ENCODE assay signal across 8 mouse cellular contexts in genomic region chr2:144011080-144011551, GRCm38 (mm10). TPM values are rescaled to one million over a fixed set of nuclear protein-coding genes. Genes with fewer than 3 reads are reported as not detected.
DNase-seq lines count a peak whose midpoint lies in the region; ATAC-seq and TF ChIP-seq lines count a peak whose summit lies in the region.

TSS of gene Rrbp1 (minus strand) at chr2:144011263.

- peak within 1 kb of the TSS; percentile 95 for H3K4me3 ChIP-seq in embryonic facial prominence, embryonic 13.5 days
- peak within 1 kb of the TSS; percentile 76 for H3K4me3 ChIP-seq in kidney, adult 2 months (ENCODE audit: insufficient read depth, low read depth, low read length)
- peak within 1 kb of the TSS; percentile 95 for H3K4me3 ChIP-seq in limb, embryonic 12.5 days (replicated peaks)
- peak within 1 kb of the TSS; percentile 85 for H3K4me3 ChIP-seq in midbrain, embryonic 15.5 days
- peak within 1 kb of the TSS; percentile 94 for H3K4me3 ChIP-seq in spleen, adult 2 months (ENCODE audit: extremely low read depth, insufficient read depth, insufficient read length)

- DNase-seq in 3134 (ENCODE audit: extremely low read depth, insufficient read length, low spot score): peak; percentile 99
- peak; percentile 99 for DNase-seq in adrenal gland, postnatal 36 days
- peak; percentile 99 for DNase-seq in heart, adult 18-20 months
- DNase-seq in kidney, adult 2 months: peak; percentile 100
- DNase-seq in spleen, adult 2 months (ENCODE audit: low read depth in 1 of 2, low spot score in 2 of 2): peak; percentile 96 to 97

- peak within 1 kb of the TSS; percentile 82 for H3K4me2 ChIP-seq in embryonic facial prominence, embryonic 13.5 days
- peak within 1 kb of the TSS; percentile 76 for H3K4me2 ChIP-seq in limb, embryonic 12.5 days
- H3K4me2 ChIP-seq in midbrain, embryonic 15.5 days: peak within 1 kb of the TSS; percentile 73

- no peaks in the 10 kb centered on the region for H3K27me3 ChIP-seq in embryonic facial prominence, embryonic 13.5 days
- H3K27me3 ChIP-seq in kidney, adult 2 months (replicated peaks; ENCODE audit: control insufficient read depth, insufficient read depth, low read length): no peaks in the 10 kb centered on the region
- H3K27me3 ChIP-seq in limb, embryonic 12.5 days: no peaks in the 10 kb centered on the region
- no peaks in the 10 kb centered on the region for H3K27me3 ChIP-seq in midbrain, embryonic 15.5 days (replicated peaks)
- no peaks in the 10 kb centered on the region for H3K27me3 ChIP-seq in spleen, adult 2 months (ENCODE audit: control insufficient read depth, insufficient read depth, low read length)

- no peak for TF ChIP-seq CTCF in kidney, adult 2 months (conservative IDR thresholded peaks at IDR 0.05; ENCODE audit: insufficient read depth, insufficient read length, low read depth, low read length)
- no peak for TF ChIP-seq CTCF in spleen, adult 2 months (IDR thresholded peaks at IDR 0.05; ENCODE audit: extremely low read depth, insufficient read depth, insufficient read length, insufficient replicate concordance)

- under 1% methylated on average over 51 of the region's 53 CpGs for WGBS in embryonic facial prominence, embryonic 13.5 days
- WGBS in kidney, adult 2 months: under 1% methylated on average over 52 of the region's 53 CpGs
- WGBS in limb, embryonic 12.5 days: 1% methylated on average over 53 of the region's 53 CpGs
- WGBS in midbrain, embryonic 15.5 days: 0% methylated on average over 51 of the region's 53 CpGs
- WGBS in spleen, adult 2 months: under 1% methylated on average over 51 of the region's 53 CpGs

- H3K27ac ChIP-seq in embryonic facial prominence, embryonic 13.5 days: peak within 1 kb of the TSS; percentile 96
- peak within 1 kb of the TSS; percentile 84 for H3K27ac ChIP-seq in kidney, adult 2 months (ENCODE audit: insufficient read depth, low read depth, low read length)
- peak within 1 kb of the TSS; percentile 96 for H3K27ac ChIP-seq in limb, embryonic 12.5 days
- H3K27ac ChIP-seq in midbrain, embryonic 15.5 days: peak within 1 kb of the TSS; percentile 84
- peak within 1 kb of the TSS; percentile 92 for H3K27ac ChIP-seq in spleen, adult 2 months (ENCODE audit: insufficient read depth, low read length)

- H3K9ac ChIP-seq in embryonic facial prominence, embryonic 13.5 days: peak within 1 kb of the TSS; percentile 97
- peak within 1 kb of the TSS; percentile 94 for H3K9ac ChIP-seq in limb, embryonic 12.5 days (replicated peaks)
- peak within 1 kb of the TSS; percentile 64 for H3K9ac ChIP-seq in midbrain, embryonic 15.5 days

- peak; percentile 80 for TF ChIP-seq POLR2A in kidney, adult 2 months (IDR thresholded peaks at IDR 0.05; ENCODE audit: low read depth, low read length)
- TF ChIP-seq POLR2A in spleen, adult 2 months (IDR thresholded peaks at IDR 0.05; ENCODE audit: low read depth, low read length): peak; percentile 45; the same call in 1 of the 2 replicates

- peak; percentile 97 for ATAC-seq in embryonic facial prominence, embryonic 13.5 days (ENCODE audit: insufficient number of reproducible peaks, insufficient read depth, low FRiP score, low TSS enrichment, low read depth)
- peak; percentile 99 for ATAC-seq in limb, embryonic 12.5 days (ENCODE audit: insufficient number of reproducible peaks, insufficient read depth, low FRiP score, low TSS enrichment, low read depth)
- peak; percentile 99 for ATAC-seq in midbrain, embryonic 15.5 days (replicated peaks)

- peaks cover 37% of the 10 kb centered on the region for H3K4me1 ChIP-seq in embryonic facial prominence, embryonic 13.5 days
- peaks cover 17% of the 10 kb centered on the region for H3K4me1 ChIP-seq in kidney, adult 2 months (ENCODE audit: control insufficient read depth, insufficient read depth, low read length)
- peaks cover 13% of the 10 kb centered on the region for H3K4me1 ChIP-seq in limb, embryonic 12.5 days (replicated peaks)
- peaks cover 18% of the 10 kb centered on the region for H3K4me1 ChIP-seq in midbrain, embryonic 15.5 days
- H3K4me1 ChIP-seq in spleen, adult 2 months (ENCODE audit: control insufficient read depth, insufficient read depth, insufficient read length): peaks cover 5% of the 10 kb centered on the region; the same call in 1 of the 2 replicates

- 0 out of 2 replicates have a peak, but pooled peaks cover 7% of the 10 kb centered on the region for H3K36me3 ChIP-seq in embryonic facial prominence, embryonic 13.5 days
- H3K36me3 ChIP-seq in kidney, adult 2 months (ENCODE audit: control insufficient read depth, insufficient read depth, low read length): no peaks in the 10 kb centered on the region
- peaks cover 9% of the 10 kb centered on the region; the same call in 1 of the 2 replicates for H3K36me3 ChIP-seq in limb, embryonic 12.5 days
- no peaks in the 10 kb centered on the region for H3K36me3 ChIP-seq in midbrain, embryonic 15.5 days (replicated peaks)
- H3K36me3 ChIP-seq in spleen, adult 2 months (ENCODE audit: control insufficient read depth, insufficient read depth, low read length): no peaks in the 10 kb centered on the region

- no peaks in the 10 kb centered on the region for H3K9me3 ChIP-seq in embryonic facial prominence, embryonic 13.5 days
- H3K9me3 ChIP-seq in limb, embryonic 12.5 days: no peaks in the 10 kb centered on the region
- no peaks in the 10 kb centered on the region for H3K9me3 ChIP-seq in midbrain, embryonic 15.5 days

RNA-seq across cellular contexts. Expression of gene Rrbp1, which starts in this region (rescaled TPM):
- total RNA-seq in adrenal gland, postnatal 36 days (2021): 100 to 1,000 TPM; 191 to 209 TPM
- 136 and 139 TPM in 2 replicates for polyA plus RNA-seq in embryonic facial prominence, embryonic 13.5 days (2015; fragmentation: Nextera tagmentation; extraction: Ambion mirVana)
- total RNA-seq in heart, adult 18-20 months (2021): 100 to 1,000 TPM in 1 of 2 experiments, 10 to 100 TPM in 1; 96.6 to 106 TPM
- 61.7 and 69.2 TPM in 2 replicates for polyA plus RNA-seq in kidney, adult 2 months (2012; rRNA removed)
- polyA plus RNA-seq in limb, embryonic 12.5 days (2016; fragmentation: Nextera tagmentation; extraction: Ambion mirVana): 78.8 and 80.3 TPM in 2 replicates
- polyA plus RNA-seq in midbrain, embryonic 15.5 days (2015; fragmentation: Nextera tagmentation; extraction: Ambion mirVana): 29.4 and 32.4 TPM in 2 replicates
- 39.6 and 43.4 TPM in 2 replicates for polyA plus RNA-seq in spleen, adult 2 months (2012; rRNA removed)

Comparison
In these comparisons a context has a peak if more than half of its experiments do, and no peak if none do; other contexts are left out.
1. Peak in every context shown above with its lines: DNase-seq, ATAC-seq, H3K4me3 ChIP-seq and H3K27ac ChIP-seq.